Mouse (Mus musculus) kidney, adult 2 months (tissue): ENCODE results near the gene Map3k20.

Experiments
- CTCF ChIP-seq: fragments of 200-500 bp; conservative IDR thresholded peaks from 2 replicates; pipeline ENCODE4 v1.5.1; 2011; ENCODE audit warnings: low read depth, mild to moderate bottlenecking, control low read depth, low read length, moderate library complexity, mixed read lengths; ENCODE audit not compliant: insufficient read depth, insufficient read length
- POLR2A ChIP-seq: fragments of 200-500 bp; IDR thresholded peaks from one replicate; pipeline ENCODE4 v1.6.1; 2011; ENCODE audit warnings: low read depth, low read length, control low read depth

GRCm38 (mm10) chr2:72332067-72332466 lies 46.6 kb downstream of the Map3k20 start:
- TF ChIP-seq CTCF (no peak), POLR2A (no peak)
